In the genomic region with DNA sequence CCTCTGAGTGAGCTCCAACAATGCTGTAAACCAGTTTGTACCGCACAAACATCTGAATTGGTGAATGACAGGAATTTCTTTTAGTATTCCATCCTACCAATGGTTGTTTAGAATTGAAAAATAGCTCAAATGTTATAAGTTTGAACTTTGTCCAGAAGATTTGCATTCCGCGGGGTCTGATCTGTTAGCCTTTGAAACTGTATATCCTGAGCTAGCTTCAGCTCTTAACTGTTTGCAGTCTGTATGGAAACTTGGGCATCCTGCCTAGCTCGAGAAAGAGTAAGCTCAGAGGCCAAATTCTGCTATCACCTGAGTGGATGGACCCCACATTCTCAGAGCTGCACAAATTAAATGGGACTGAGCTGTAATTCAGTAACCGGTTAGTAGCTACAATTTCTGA, we compare ENCODE assay signal across 8 mouse cellular contexts. TPM values are rescaled to one million over a fixed set of nuclear protein-coding genes. Genes with fewer than 3 reads are reported as not detected.
DNase-seq lines count a peak whose midpoint lies in the region; ATAC-seq and TF ChIP-seq lines count a peak whose summit lies in the region.
"Had no signal": no experiment of that assay in that cellular context is flagged by ENCODE, and none has a peak within 500 bp of the region (broad histone marks: within the 10 kb centered on the region; RNA-seq: fewer than 3 reads in every experiment).

No protein-coding gene starts in this region.

- peaks cover 7% of the 10 kb centered on the region for H3K36me3 ChIP-seq in neural tube, embryonic 11.5 days (ENCODE audit: control insufficient read depth, insufficient read depth, low read length)
- peaks cover 33% of the 10 kb centered on the region for H3K36me3 ChIP-seq in hindbrain, embryonic 10.5 days
- peaks cover 23% of the 10 kb centered on the region for H3K36me3 ChIP-seq in liver, postnatal 0 days (replicated peaks; ENCODE audit: insufficient read depth, low read length)

- peaks cover 31% of the 10 kb centered on the region for H3K4me1 ChIP-seq in neural tube, embryonic 11.5 days (ENCODE audit: control insufficient read depth, insufficient read depth, low read length)
- H3K4me1 ChIP-seq in hindbrain, embryonic 10.5 days (replicated peaks) = peaks cover 74% of the 10 kb centered on the region
- H3K4me1 ChIP-seq in liver, postnatal 0 days (ENCODE audit: insufficient read depth) = peaks cover 29% of the 10 kb centered on the region

- TF ChIP-seq EP300 in liver, postnatal 0 days (IDR thresholded peaks at IDR 0.05; ENCODE audit: low read depth) = no peak

- no peaks in the 10 kb centered on the region for H3K9me3 ChIP-seq in neural tube, embryonic 11.5 days (ENCODE audit: control insufficient read depth, low read length)
- no peaks in the 10 kb centered on the region for H3K9me3 ChIP-seq in hindbrain, embryonic 10.5 days
- H3K9me3 ChIP-seq in liver, postnatal 0 days (ENCODE audit: low read length) = no peaks in the 10 kb centered on the region

- ATAC-seq in neural tube, embryonic 11.5 days (ENCODE audit: insufficient read depth, low FRiP score, low TSS enrichment) = no peak
- ATAC-seq in liver, postnatal 0 days = no peak

- H3K4me2 ChIP-seq in neural tube, embryonic 11.5 days (ENCODE audit: low read depth) = peak overlapping the region; percentile 80
- H3K4me2 ChIP-seq in liver, postnatal 0 days (ENCODE audit: low read depth, low read length) = 0 out of 2 replicates have a peak overlapping the region, but pooled peaks have one; percentile 2

- DNase-seq in neural tube, embryonic 11.5 days (ENCODE audit: low spot score) = no peak
- DNase-seq in neural tube, embryonic 10.5 days (ENCODE audit: extremely low spot score, low spot score) = no peak
- no peak for DNase-seq in hindbrain, embryonic 10.5 days (ENCODE audit: low spot score)
- DNase-seq in liver, postnatal 0 days = no peak
- no peak for DNase-seq in adrenal gland, postnatal 36 days
- no peak for DNase-seq in adrenal gland, adult 8-10 months
- no peak for DNase-seq in urinary bladder, postnatal 36 days (ENCODE audit: low spot score in 2 of 2)
- DNase-seq: layer of hippocampus, adult 9-11 months had no signal

- H3K27ac ChIP-seq in neural tube, embryonic 11.5 days (ENCODE audit: low read depth, low read length) = no peak overlapping the region
- H3K27ac ChIP-seq in hindbrain, embryonic 10.5 days = peak overlapping the region; percentile 100; the same call in 1 of the 2 replicates
- H3K27ac ChIP-seq in liver, postnatal 0 days (ENCODE audit: low read depth) = no peak overlapping the region

- no peaks in the 10 kb centered on the region for H3K27me3 ChIP-seq in neural tube, embryonic 11.5 days (ENCODE audit: control insufficient read depth, insufficient read depth, low read length)
- H3K27me3 ChIP-seq in hindbrain, embryonic 10.5 days (ENCODE audit: insufficient read depth, poor library complexity, severe bottlenecking) = no peaks in the 10 kb centered on the region
- H3K27me3 ChIP-seq in liver, postnatal 0 days (ENCODE audit: insufficient read depth, low read length) = no peaks in the 10 kb centered on the region

- H3K9ac ChIP-seq in neural tube, embryonic 11.5 days (ENCODE audit: low read length) = no peak overlapping the region
- no peak overlapping the region for H3K9ac ChIP-seq in liver, postnatal 0 days (replicated peaks)

- 65% methylated on average over 5 of the region's 5 CpGs for WGBS in neural tube, embryonic 11.5 days
- WGBS in hindbrain, embryonic 10.5 days = 55% methylated on average over 5 of the region's 5 CpGs
- 65% methylated on average over 5 of the region's 5 CpGs for WGBS in liver, postnatal 0 days (ENCODE audit: insufficient replicate concordance)

- no peak for TF ChIP-seq CTCF in liver, postnatal 0 days (IDR thresholded peaks at IDR 0.05; ENCODE audit: low read depth)

- H3K4me3 ChIP-seq in neural tube, embryonic 11.5 days (ENCODE audit: low read depth, low read length) = no peak overlapping the region
- H3K4me3 ChIP-seq in hindbrain, embryonic 10.5 days = peak overlapping the region; percentile 99
- no peak overlapping the region for H3K4me3 ChIP-seq in liver, postnatal 0 days (ENCODE audit: low read depth, low read length)

RNA-seq across cellular contexts. Expression of gene Vezf1, which starts 3.0 kb away (rescaled TPM):
- 76.2 and 78.4 TPM in 2 replicates for polyA plus RNA-seq in neural tube, embryonic 11.5 days (2014; fragmentation: Nextera tagmentation; extraction: Ambion mirVana)
- polyA plus RNA-seq in hindbrain, embryonic 10.5 days (2016; fragmentation: Nextera tagmentation; extraction: Ambion mirVana) = 64.7 and 64.8 TPM in 2 replicates
- 6.3 TPM in 2 replicates for polyA plus RNA-seq in liver, postnatal 0 days (2015; fragmentation: Nextera tagmentation; extraction: Ambion mirVana)
- total RNA-seq in adrenal gland, postnatal 36 days (2021) = 10 to 100 TPM; 49.3 to 50.9 TPM
- total RNA-seq in adrenal gland, adult 8-10 months (2022) = 10 to 100 TPM; 42.1 to 71.0 (median 59.4) TPM

RNA-seq across cellular contexts. Expression of gene Srsf1, which starts 23.9 kb away (rescaled TPM):
- 488 and 497 TPM in 2 replicates for polyA plus RNA-seq in neural tube, embryonic 11.5 days (2014; fragmentation: Nextera tagmentation; extraction: Ambion mirVana)
- polyA plus RNA-seq in hindbrain, embryonic 10.5 days (2016; fragmentation: Nextera tagmentation; extraction: Ambion mirVana) = 337 and 377 TPM in 2 replicates
- 54.8 and 58.6 TPM in 2 replicates for polyA plus RNA-seq in liver, postnatal 0 days (2015; fragmentation: Nextera tagmentation; extraction: Ambion mirVana)
- 100 to 1,000 TPM; 212 to 243 TPM for total RNA-seq in adrenal gland, postnatal 36 days (2021)
- 100 to 1,000 TPM; 230 to 311 (median 252) TPM for total RNA-seq in adrenal gland, adult 8-10 months (2022)

RNA-seq across cellular contexts. Expression of gene Cuedc1, which starts 26.7 kb away (rescaled TPM):
- polyA plus RNA-seq in neural tube, embryonic 11.5 days (2014; fragmentation: Nextera tagmentation; extraction: Ambion mirVana) = 18.2 and 21.3 TPM in 2 replicates
- polyA plus RNA-seq in hindbrain, embryonic 10.5 days (2016; fragmentation: Nextera tagmentation; extraction: Ambion mirVana) = 20.5 and 27.1 TPM in 2 replicates
- 1.2 and 1.6 TPM in 2 replicates for polyA plus RNA-seq in liver, postnatal 0 days (2015; fragmentation: Nextera tagmentation; extraction: Ambion mirVana)
- total RNA-seq in adrenal gland, postnatal 36 days (2021) = 10 to 100 TPM; 46.9 to 53.4 TPM
- 100 to 1,000 TPM in 2 of 4 experiments, 10 to 100 TPM in 2; 46.1 to 114 (median 84.3) TPM for total RNA-seq in adrenal gland, adult 8-10 months (2022)
